Mouse (Mus musculus) neural tube, embryonic 14.5 days (tissue): Measurements from ENCODE around the gene Slc22a15. TPM values are rescaled to one million over a fixed set of nuclear protein-coding genes. Genes with fewer than 3 reads are reported as not detected.
A peak's percentile ranks its signal among the peaks of the same experiment; 100 is the strongest.

Experiments
- ATAC-seq: fragments of 200-750 bp; cut with Nextera tagmentation; 2 replicates; pipeline ENCODE4 v1.8.0; 2017; ENCODE audit warnings: low read depth, mild to moderate bottlenecking, moderate TSS enrichment, moderate library complexity
- H3K27ac ChIP-seq: fragments of 300-500 bp; sonication (generic); 2 replicates; pipeline ENCODE4 v1.5.1; 2014; ENCODE audit warnings: low read depth, mild to moderate bottlenecking, control low read depth, low read length, moderate library complexity, mixed read lengths
- H3K27me3 ChIP-seq: fragments of 300-500 bp; sonication (generic); 2 replicates; pipeline ENCODE4 v1.6.1; 2014; ENCODE audit warnings: low read length; ENCODE audit not compliant: control insufficient read depth, insufficient read depth
- H3K36me3 ChIP-seq: fragments of 300-500 bp; sonication (generic); 2 replicates; pipeline ENCODE4 v1.6.1; 2014; ENCODE audit warnings: low read length, mixed read lengths; ENCODE audit not compliant: control insufficient read depth, insufficient read depth
- H3K4me1 ChIP-seq: fragments of 300-500 bp; sonication (generic); 2 replicates; pipeline ENCODE4 v1.6.1; 2014; ENCODE audit warnings: low read length; ENCODE audit not compliant: control insufficient read depth, insufficient read depth
- H3K4me2 ChIP-seq: fragments of 300-500 bp; sonication (generic); 2 replicates; pipeline ENCODE4 v1.6.1; 2014; ENCODE audit warnings: mild to moderate bottlenecking, low read depth, low read length, control low read depth
- H3K4me3 ChIP-seq: fragments of 300-500 bp; sonication (generic); 2 replicates; pipeline ENCODE4 v1.5.1; 2014; ENCODE audit warnings: low read depth, low read length, control low read depth, mixed read lengths
- H3K9ac ChIP-seq: fragments of 300-500 bp; sonication (generic); replicated peaks from 2 replicates; pipeline ENCODE4 v1.6.1; 2014; ENCODE audit warnings: low read depth, mild to moderate bottlenecking, control low read depth, low read length, mixed read lengths
- H3K9me3 ChIP-seq: fragments of 300-500 bp; sonication (generic); 2 replicates; pipeline ENCODE4 v1.6.1; 2016; ENCODE audit warnings: low read length; ENCODE audit not compliant: control insufficient read depth
- WGBS: fragments of 180-500 bp; shearing (Covaris S2); extraction: QIAGEN DNeasy Blood & Tissue Kit; methylation state at CpG from one replicate; pipeline ENCODE4 v1.1.7; 2014; 5-methylcytosine and 5-hydroxymethylcytosine counted together
- polyA plus RNA-seq: library from polyadenylated mRNA; unstranded; fragments of >200 nt; fragmentation: Nextera tagmentation; extraction: Ambion mirVana; gene quantifications from 2 replicates; pipeline ENCODE4 v1.2.1, GENCODE M21; 2014

Gene Slc22a15
- polyA plus RNA-seq, 1 experiment from 2014 or later = 6.1 TPM

GRCm38 (mm10) chr3:101883902-101884301 lies 40.4 kb downstream of the Slc22a15 start:
- no peak overlapping the region for H3K27ac ChIP-seq
- no peak overlapping the region for H3K4me3 ChIP-seq
- H3K27me3 ChIP-seq = no peaks in the 10 kb centered on the region
- H3K9me3 ChIP-seq = no peaks in the 10 kb centered on the region
- H3K4me1 ChIP-seq = 0 out of 2 replicates have a peak, but pooled peaks cover 3% of the 10 kb centered on the region
- H3K9ac ChIP-seq = no peak overlapping the region
- ATAC-seq = no peak
- H3K4me2 ChIP-seq = no peak overlapping the region
- 71% methylated on average over 3 of the region's 3 CpGs for WGBS
- H3K36me3 ChIP-seq = 0 out of 2 replicates have a peak, but pooled peaks cover 8% of the 10 kb centered on the region

DNA sequence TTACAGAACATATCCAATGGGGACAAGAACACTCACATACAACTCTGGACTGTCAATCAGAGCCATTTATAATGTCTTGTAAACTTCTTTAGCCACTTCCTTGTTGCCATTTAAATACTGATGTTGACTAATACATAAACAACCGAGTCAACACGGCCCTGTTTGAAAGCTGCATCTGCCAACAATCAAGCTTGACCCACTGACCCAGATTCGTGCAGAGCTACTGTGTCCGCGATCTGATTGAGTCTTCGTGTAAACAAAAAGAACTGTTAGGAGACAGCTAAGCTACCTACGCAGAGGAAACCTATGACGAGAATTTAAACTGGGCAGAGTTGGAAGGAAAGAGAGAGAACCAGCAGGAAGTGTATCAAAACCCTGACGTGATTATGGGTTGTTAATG lies 42.5 kb downstream of the Slc22a15 start:
- H3K9ac ChIP-seq = no peak overlapping the region
- H3K4me1 ChIP-seq = 0 out of 2 replicates have a peak, but pooled peaks cover 3% of the 10 kb centered on the region
- no peaks in the 10 kb centered on the region for H3K27me3 ChIP-seq
- H3K4me2 ChIP-seq = no peak overlapping the region
- no peak overlapping the region for H3K27ac ChIP-seq
- no peak for ATAC-seq
- no peak overlapping the region for H3K4me3 ChIP-seq
- WGBS = 79% methylated on average over 9 of the region's 9 CpGs
- 0 out of 2 replicates have a peak, but pooled peaks cover 8% of the 10 kb centered on the region for H3K36me3 ChIP-seq
- no peaks in the 10 kb centered on the region for H3K9me3 ChIP-seq

- H3K36me3 ChIP-seq = 0 out of 2 replicates have a peak, but pooled peaks cover 8% of the 10 kb centered on the region
- H3K27ac ChIP-seq = no peak overlapping the region
- H3K4me1 ChIP-seq = 0 out of 2 replicates have a peak, but pooled peaks cover 3% of the 10 kb centered on the region
- ATAC-seq = no peak; the same call in 1 of the 2 replicates
- no peaks in the 10 kb centered on the region for H3K9me3 ChIP-seq
- WGBS = 74% methylated on average over 6 of the region's 6 CpGs
- no peak overlapping the region for H3K4me2 ChIP-seq
- H3K27me3 ChIP-seq = no peaks in the 10 kb centered on the region
- no peak overlapping the region for H3K4me3 ChIP-seq
- no peak overlapping the region for H3K9ac ChIP-seq
Measured at GRCm38 (mm10) chr3:101880818-101881217, 43.4 kb downstream of the Slc22a15 start.

DNA sequence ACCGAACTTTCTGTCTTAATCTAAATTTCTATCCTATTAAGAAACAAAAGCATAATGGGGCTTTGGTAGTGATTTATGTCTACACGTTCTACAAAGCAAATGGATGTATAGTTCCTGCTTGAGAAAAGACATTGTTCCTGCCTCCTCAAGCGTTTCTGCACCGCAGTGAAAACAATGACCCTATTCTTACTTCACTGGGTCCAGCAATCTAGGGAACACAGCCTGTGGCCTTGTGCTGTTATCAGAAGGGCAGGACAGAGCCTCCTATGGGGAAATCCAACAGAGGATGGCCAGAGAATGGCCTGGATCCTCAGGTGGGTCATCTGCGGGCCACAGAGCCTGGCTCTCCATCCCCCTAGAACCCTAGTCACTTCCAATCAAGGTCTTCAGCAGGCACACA lies 46.1 kb downstream of the Slc22a15 start:
- Histone ChIP-seq H3K4me2 (no peak overlapping the region), H3K9ac (no peak overlapping the region), H3K4me3 (no peak overlapping the region), H3K4me1 (peaks cover 3% of the 10 kb centered on the region; the same call in 1 of the 2 replicates), H3K27ac (no peak overlapping the region), H3K36me3 (0 out of 2 replicates have a peak, but pooled peaks cover 8% of the 10 kb centered on the region), H3K27me3 (no peaks in the 10 kb centered on the region), H3K9me3 (no peaks in the 10 kb centered on the region)
- no peak for ATAC-seq
- WGBS = 10% methylated on average over 5 of the region's 5 CpGs

DNA sequence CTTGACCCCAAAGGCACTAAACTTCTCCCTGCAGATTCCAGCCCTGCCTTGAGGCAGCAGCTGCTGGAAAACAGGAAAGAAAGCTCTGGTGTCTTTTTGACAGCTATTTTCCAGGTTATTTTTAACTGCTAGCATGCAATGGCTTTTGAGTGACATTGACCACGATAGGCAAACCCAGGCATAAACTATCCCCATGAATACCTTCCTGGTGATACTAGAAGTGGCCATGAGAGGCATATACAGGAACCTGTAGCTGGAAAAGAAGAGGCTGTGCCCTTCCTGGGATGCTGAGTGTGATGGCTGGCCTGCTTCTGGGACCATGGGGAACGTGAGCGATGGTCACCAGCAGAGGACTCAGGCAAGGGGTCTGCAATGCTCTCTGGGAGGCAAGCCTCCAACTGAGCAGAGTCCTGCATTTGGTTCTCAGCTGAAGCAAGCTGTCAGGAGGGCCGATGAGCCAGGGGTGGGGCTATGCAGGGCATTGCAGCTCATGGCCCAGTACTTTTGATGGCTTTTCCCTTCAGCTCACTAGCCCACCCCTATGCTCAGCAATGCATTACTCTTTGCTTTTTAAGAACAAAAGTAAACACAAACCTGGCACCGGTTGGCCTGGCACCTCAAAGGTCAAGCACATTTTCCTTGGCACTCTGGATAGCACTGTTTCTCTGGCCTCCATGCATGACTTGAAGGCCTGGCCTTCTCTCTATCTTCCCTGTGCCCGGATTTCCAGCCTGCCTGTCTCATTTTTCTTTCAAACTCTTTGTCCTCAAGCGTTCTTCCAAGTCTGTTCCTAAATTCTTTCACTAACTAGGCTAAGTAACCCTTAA lies 47.6 kb downstream of the Slc22a15 start:
- ATAC-seq = no peak
- H3K36me3 ChIP-seq = 0 out of 2 replicates have a peak, but pooled peaks cover 8% of the 10 kb centered on the region
- peaks cover 3% of the 10 kb centered on the region; the same call in 1 of the 2 replicates for H3K4me1 ChIP-seq
- H3K4me3 ChIP-seq = no peak overlapping the region
- H3K27me3 ChIP-seq = no peaks in the 10 kb centered on the region
- WGBS = 75% methylated on average over 7 of the region's 7 CpGs
- H3K9me3 ChIP-seq = no peaks in the 10 kb centered on the region
- H3K9ac ChIP-seq = no peak overlapping the region
- no peak overlapping the region for H3K27ac ChIP-seq
- H3K4me2 ChIP-seq = no peak overlapping the region

- H3K4me2 ChIP-seq = no peak overlapping the region
- no peak overlapping the region for H3K4me3 ChIP-seq
- no peaks in the 10 kb centered on the region for H3K9me3 ChIP-seq
- peak; percentile 65; the same call in 1 of the 2 replicates for ATAC-seq
- peak overlapping the region; percentile 24 for H3K27ac ChIP-seq
- H3K36me3 ChIP-seq = 0 out of 2 replicates have a peak, but pooled peaks cover 8% of the 10 kb centered on the region
- H3K9ac ChIP-seq = no peak overlapping the region
- 33% methylated on average over 10 of the region's 10 CpGs for WGBS
- H3K4me1 ChIP-seq = peaks cover 3% of the 10 kb centered on the region; the same call in 1 of the 2 replicates
- no peaks in the 10 kb centered on the region for H3K27me3 ChIP-seq
Measured at GRCm38 (mm10) chr3:101875258-101875920, 48.9 kb downstream of the Slc22a15 start.

GRCm38 (mm10) chr3:101873061-101873675 lies 51.1 kb downstream of the Slc22a15 start:
- H3K27ac ChIP-seq = no peak overlapping the region
- no peak for ATAC-seq
- H3K4me1 ChIP-seq = peaks cover 3% of the 10 kb centered on the region; the same call in 1 of the 2 replicates
- H3K4me3 ChIP-seq = no peak overlapping the region
- WGBS = 73% methylated on average over 7 of the region's 7 CpGs
- H3K27me3 ChIP-seq = no peaks in the 10 kb centered on the region
- H3K9ac ChIP-seq = no peak overlapping the region
- no peaks in the 10 kb centered on the region for H3K9me3 ChIP-seq
- H3K4me2 ChIP-seq = no peak overlapping the region
- H3K36me3 ChIP-seq = no peaks in the 10 kb centered on the region

DNA sequence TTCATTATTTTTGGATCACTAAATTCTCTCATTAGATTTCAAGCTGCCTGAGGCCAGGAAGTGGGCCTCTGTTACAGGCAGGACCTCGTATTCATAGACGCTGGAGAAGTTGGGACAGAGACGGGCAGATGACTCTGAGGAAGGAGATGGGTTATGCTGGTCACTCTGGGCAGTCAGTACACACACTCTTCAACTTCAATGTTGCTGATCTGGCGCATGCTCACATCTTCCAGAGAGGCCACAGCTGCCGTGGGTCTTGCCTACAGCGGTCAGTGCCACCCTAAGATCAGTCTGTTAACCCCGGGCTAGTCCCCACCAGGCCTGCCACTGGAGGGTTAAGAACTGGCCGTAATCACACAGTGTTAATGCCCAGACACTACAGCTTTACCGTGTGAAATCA lies 52.3 kb downstream of the Slc22a15 start:
- H3K9ac ChIP-seq = no peak overlapping the region
- 91% methylated on average over 9 of the region's 9 CpGs for WGBS
- no peak for ATAC-seq
- no peak overlapping the region for H3K27ac ChIP-seq
- peaks cover 3% of the 10 kb centered on the region; the same call in 1 of the 2 replicates for H3K4me1 ChIP-seq
- no peak overlapping the region for H3K4me3 ChIP-seq
- no peaks in the 10 kb centered on the region for H3K36me3 ChIP-seq
- no peak overlapping the region for H3K4me2 ChIP-seq
- H3K9me3 ChIP-seq = no peaks in the 10 kb centered on the region
- no peaks in the 10 kb centered on the region for H3K27me3 ChIP-seq
